Mouse (Mus musculus) cerebellum, postnatal 14 days (tissue): ENCODE measurements around the gene Lce1f.

ENCODE experiments used
- DNase-seq, 2 experiments: peaks; one replicate each; pipeline ENCODE4 v3.0.0; 2021; ENCODE audit warnings: mixed read lengths in 2 of 2

Lce1f gene

DNA sequence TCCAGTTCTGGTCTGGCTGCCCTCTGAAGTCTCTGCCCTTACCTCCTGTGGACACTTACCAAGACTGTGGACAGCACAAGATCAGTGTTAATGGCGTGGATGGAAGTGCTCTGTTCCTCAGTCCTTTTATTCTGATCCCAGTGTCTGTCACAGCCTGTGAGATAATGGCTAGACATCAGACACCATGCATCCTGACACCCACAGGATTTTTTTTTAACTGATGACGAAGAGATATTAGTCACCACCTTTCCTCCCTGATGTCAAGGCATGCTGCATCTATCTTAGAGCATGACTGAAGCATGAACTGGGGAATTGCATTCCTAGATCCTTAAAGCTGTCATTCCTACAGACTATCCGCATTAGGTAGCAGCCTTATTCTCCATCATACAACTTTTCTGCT, at the start of gene Lce1f:
Gene Lce1f (minus strand): TSS at position 101 of the 400 bp plus-strand sequence.
- no peak for DNase-seq

DNA sequence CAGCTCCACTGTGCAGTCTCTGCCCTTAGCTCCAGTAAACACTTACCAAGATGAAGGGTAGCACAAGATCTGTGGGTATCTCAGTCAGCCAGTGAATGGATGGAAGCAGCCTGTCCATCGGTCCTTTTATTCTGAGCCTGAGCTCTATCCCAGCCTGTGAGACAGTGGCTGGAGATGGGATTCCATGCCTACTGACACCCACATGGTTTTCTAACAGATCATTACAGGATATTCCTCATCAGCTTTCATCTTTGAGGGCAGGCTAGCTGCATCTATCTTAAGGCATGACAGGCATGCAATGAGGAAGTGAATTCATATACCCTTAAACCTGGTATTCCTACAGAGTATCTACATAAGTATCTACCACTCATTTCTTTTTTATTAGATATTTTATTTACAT, 44.8 kb upstream of the Lce1f start, which contains the start of gene Lce1h:
Gene Lce1h (minus strand): TSS at position 101 of the 400 bp plus-strand sequence.
- DNase-seq, result no peak

DNA sequence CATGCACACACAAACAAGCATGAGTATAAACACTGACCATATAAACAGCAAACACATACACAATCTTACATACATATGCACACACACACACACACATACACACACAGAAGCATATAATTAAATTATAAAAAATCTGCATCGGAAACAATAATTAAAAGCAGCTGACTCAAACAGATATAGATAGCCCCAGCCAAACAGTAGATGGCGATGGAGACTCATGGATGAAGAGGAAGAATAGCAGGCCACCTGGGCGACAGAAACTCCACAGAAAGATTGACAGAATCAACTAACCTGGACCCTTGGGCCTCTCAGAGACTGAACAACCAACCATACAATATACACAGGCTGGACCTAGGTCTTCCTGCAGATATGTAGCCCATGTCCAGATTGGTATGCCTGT, 33.0 kb upstream of the Lce1f start:
- DNase-seq, result peak in 1 of 2 experiments; percentile 9

DNA sequence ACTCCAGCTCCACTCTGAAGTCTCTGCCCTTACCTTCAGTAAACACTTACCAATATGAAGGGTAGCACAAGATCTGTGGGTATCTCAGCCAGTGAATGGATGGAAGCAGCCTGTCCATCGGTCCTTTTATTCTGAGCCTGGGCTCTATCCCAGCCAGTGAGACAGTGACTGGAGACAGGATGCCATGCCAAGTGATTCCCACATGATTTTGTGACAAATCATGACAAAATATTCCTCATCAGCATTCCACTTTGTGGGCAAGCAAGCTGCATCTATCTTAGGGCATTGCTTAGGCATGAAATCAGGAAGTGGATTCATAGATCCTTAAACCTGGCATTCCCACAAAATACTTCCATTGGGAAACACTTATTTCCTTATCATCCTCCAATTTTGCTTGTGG, 32.1 kb upstream of the Lce1f start, which contains the start of gene Lce1g:
Gene Lce1g (minus strand): TSS at position 101 of the 400 bp plus-strand sequence.
- DNase-seq, result no peak

DNA sequence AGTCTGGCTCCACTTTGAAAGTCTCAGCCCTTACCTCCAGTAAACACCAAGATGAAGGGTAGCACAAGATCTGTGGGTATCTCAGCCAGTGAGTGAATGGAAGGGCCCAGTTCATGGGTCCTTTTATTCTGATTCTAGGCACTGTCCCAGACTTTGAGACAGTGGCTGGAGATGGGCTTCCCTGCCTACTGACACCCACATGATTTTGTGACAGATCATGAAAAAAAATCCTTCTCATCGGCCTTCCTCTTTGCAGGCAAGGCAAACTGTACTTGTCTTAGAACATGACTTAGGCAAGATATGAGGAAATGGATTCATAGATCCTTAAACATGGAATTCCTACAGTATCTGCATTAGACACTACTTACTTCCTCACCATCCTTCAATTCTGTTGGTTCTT, 18.8 kb upstream of the Lce1f start, which contains the start of gene Gm38119:
Gene Gm38119 (minus strand): TSS at position 101 of the 400 bp plus-strand sequence.
- no peak for DNase-seq

DNA sequence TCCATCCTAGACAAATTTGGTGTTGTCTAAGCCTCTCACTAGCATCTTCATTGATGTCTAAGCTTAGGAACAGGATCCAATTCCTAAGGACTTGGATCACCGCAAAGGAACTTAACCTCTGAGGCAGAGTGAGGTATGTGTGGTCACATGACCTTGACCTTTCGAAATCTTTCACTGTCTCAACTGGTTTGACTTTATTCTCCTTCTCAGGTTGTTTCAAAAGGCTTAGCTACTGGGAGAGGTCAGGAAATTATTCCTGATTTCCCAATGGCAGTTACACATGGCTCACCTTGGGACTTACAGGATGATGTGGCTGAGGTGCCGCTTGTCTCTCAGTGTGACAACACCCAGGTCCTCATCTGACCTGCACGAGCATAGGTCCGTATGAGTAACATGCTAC, 2.5 kb upstream of the Lce1f start:
- DNase-seq, result no peak

DNA sequence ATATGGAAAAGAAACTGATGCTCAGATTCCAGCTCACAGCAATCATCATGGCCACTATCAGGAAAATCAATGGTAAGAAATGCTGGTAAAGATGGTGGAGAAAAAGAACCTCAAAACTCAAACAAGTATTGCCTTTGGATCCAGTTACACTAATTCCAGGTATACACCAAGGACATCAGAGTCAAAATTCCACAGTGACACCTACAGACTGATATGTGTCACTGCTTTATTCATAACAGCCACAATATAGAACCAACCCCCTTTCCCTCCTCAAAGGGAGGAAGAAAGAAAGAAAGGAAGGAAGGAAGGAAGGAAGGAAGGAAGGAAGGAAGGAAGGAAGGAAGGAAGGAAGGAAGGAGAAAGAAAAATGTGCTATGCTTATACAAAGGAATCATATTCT, 5.0 kb downstream of the Lce1f start:
- DNase-seq, result no peak

DNA sequence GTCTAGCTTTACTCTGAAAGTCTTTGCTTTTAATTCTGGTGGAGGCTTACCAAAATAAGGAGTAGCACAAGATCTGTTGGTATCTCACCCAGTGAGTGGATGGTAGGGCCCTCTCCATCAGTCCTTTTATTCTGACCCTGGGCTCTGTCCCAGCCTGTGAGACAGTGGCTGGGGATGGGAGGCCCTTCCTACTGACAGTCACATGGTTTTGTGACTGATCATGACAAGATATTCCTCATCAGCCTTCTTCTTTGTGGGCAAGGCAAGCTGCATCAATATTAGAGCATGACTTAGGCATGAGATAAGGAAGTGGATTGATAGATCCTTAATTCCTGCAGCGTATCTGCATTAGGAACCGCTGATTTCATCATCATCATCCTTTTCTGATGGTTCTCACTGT, 11.2 kb downstream of the Lce1f start, which contains the start of gene Lce1e:
Gene Lce1e (minus strand): TSS at position 101 of the 400 bp plus-strand sequence.
- DNase-seq, result no peak

DNA sequence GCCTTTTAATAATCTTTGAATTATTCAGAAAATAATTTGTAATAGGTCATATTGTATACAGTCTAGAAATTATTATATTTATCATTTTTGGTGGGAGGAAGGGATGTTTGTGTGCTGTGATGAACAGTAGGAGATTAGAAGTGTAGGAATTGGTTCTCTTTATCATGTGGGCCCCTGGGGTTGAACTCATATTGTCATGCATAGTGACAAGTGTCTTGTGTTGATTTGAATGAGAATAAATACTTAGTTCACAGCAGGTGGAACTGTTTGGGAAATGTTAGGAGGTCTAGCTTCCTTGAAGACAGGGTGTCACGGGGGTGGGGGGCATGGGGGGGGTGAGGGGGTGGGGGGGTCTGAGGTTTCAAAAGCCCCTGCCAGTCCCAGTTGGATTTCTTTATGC, 25.5 kb downstream of the Lce1f start:
- no peak for DNase-seq

DNA sequence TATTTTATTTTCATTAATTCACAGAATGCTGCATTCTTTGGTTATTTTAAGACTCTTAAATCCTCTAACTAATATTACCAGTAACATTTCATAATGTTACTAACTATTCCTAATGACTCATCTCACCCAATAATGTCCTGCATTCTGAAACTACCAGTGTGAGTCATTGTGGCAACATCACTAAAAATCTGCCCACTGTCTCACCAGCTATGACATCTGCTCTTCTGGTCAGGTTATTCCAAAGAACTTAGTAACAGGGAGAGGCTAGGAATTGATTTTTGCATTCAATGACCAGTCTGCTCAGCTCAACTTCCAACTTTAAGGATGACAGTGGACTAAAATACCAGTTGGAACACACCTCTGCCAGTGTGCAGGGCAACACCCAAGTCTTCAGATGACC, 28.5 kb downstream of the Lce1f start:
- no peak for DNase-seq

DNA sequence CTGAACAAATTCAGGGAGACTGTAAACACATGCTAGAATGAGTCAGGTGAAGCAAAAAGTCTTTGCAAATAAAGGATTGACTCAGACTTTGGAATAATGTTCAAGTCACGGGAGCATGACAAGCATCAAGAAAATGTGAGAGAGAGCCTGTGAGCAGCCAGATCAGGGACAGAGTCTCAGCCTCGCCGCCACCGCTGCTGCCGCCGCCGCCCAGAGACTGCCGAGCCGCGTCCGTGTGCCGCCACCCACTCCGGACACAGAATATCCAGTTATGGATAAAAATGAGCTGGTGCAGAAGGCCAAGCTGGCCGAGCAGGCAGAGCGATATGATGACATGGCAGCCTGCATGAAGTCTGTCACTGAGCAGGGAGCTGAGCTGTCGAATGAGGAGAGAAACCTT, 31.0 kb downstream of the Lce1f start:
- DNase-seq, result peak; percentile 22 to 49

DNA sequence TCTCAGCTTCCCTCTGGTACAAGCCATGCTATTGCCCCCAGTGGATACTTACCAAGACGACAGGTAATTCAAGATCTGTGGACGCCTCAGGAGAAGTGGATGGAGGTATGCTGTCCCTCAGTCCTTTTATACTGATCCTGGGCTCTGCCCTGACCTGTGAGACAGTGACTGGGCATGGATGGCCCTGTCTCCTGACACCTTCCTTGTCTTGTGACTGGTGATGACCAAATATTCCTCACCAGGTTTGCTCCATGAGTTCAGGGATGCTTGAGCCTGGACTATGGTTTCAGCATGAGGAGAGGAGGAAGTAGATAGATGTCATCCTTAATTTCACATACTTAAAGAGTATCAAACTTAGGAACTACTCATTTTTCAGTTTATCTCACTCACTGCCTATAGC, 33.0 kb downstream of the Lce1f start, which contains the start of gene Lce1d:
Gene Lce1d (minus strand): TSS at position 101 of the 400 bp plus-strand sequence.
- DNase-seq, result no peak

DNA sequence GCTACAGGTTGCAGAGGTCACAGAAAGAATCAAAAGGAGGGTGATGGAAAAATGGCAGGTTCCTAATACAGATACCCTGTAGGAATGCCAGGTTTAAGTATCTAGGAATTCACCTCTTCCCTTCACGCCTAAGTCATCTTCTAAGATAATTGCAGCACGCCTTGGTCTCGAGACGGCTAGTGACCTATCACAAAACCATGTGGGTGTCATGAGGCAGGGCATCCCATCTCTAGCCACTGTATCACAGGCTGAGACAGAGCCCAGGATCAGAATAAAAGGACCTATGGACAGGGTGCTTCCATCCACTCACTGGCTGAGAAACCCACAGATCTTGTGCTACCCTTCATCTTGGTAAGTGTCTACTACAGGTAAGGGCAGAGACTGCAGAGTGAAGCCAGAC, 41.2 kb downstream of the Lce1f start, which contains the start of gene Lce1c:
Gene Lce1c (plus strand): TSS at position 301 of the 400 bp plus-strand sequence.
- DNase-seq, result no peak

DNA sequence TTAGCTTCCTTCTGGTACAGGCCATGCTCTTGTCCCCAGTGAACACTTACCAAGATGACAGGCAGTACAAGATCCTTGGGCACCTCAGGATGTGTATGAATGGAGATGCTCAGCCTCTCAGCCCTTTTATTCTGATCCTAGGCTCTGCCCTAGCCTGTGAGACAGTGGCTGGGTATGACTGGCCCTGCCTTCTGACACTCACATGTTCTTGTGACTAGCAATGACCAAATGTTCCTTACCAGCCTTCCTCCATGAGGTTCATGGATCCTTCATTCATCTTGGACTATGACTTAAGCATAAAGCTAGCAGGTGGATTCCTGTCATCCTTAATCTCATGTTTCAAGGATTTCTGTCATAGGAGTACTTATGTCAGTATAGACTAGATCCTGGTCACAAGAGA, 49.9 kb downstream of the Lce1f start, which contains the start of gene Lce1a2:
Gene Lce1a2 (minus strand): TSS at position 101 of the 400 bp plus-strand sequence.
- no peak for DNase-seq
